In genomic region chr1:89541151-89541550, GRCm38 (mm10) we compare ENCODE assay signal across 13 mouse cellular contexts.
DNase-seq lines count a peak whose midpoint lies in the region; ATAC-seq lines count a peak whose summit lies in the region.
"Had no signal": no experiment of that assay in that cellular context is flagged by ENCODE, and none has a peak within 500 bp of the region (broad histone marks: within the 10 kb centered on the region; RNA-seq: fewer than 3 reads in every experiment).

No protein-coding gene starts in this region.

- H3K27me3 ChIP-seq in limb, embryonic 12.5 days = no peaks in the 10 kb centered on the region
- no peaks in the 10 kb centered on the region for H3K27me3 ChIP-seq in limb, embryonic 10.5 days (ENCODE audit: low read depth, poor library complexity, severe bottlenecking)
- no peaks in the 10 kb centered on the region for H3K27me3 ChIP-seq in hindbrain, embryonic 13.5 days
- no peaks in the 10 kb centered on the region for H3K27me3 ChIP-seq in midbrain, embryonic 13.5 days
- H3K27me3 ChIP-seq: heart, embryonic 13.5 days had no signal

- no peak overlapping the region for H3K4me3 ChIP-seq in limb, embryonic 12.5 days (replicated peaks)
- H3K4me3 ChIP-seq in limb, embryonic 10.5 days = no peak overlapping the region
- no peak overlapping the region for H3K4me3 ChIP-seq in hindbrain, embryonic 13.5 days
- no peak overlapping the region for H3K4me3 ChIP-seq in midbrain, embryonic 13.5 days (replicated peaks)
- H3K4me3 ChIP-seq: heart, embryonic 13.5 days had no signal

- H3K9ac ChIP-seq in limb, embryonic 12.5 days (replicated peaks) = no peak overlapping the region
- H3K9ac ChIP-seq in hindbrain, embryonic 13.5 days = peak overlapping the region; percentile 59
- peak overlapping the region; percentile 44 for H3K9ac ChIP-seq in midbrain, embryonic 13.5 days (replicated peaks)
- H3K9ac ChIP-seq: heart, embryonic 13.5 days had no signal

- no peaks in the 10 kb centered on the region for H3K36me3 ChIP-seq in limb, embryonic 12.5 days
- no peaks in the 10 kb centered on the region for H3K36me3 ChIP-seq in limb, embryonic 10.5 days
- H3K36me3 ChIP-seq in hindbrain, embryonic 13.5 days = no peaks in the 10 kb centered on the region
- H3K36me3 ChIP-seq in midbrain, embryonic 13.5 days = no peaks in the 10 kb centered on the region
- H3K36me3 ChIP-seq: heart, embryonic 13.5 days had no signal

- WGBS in limb, embryonic 12.5 days = 38% methylated on average over 13 of the region's 13 CpGs
- 65% methylated on average over 13 of the region's 13 CpGs for WGBS in limb, embryonic 10.5 days
- 43% methylated on average over 13 of the region's 13 CpGs for WGBS in hindbrain, embryonic 13.5 days
- WGBS in midbrain, embryonic 13.5 days = 52% methylated on average over 13 of the region's 13 CpGs

- H3K4me1 ChIP-seq in limb, embryonic 12.5 days (replicated peaks) = peaks cover 50% of the 10 kb centered on the region
- peaks cover 61% of the 10 kb centered on the region for H3K4me1 ChIP-seq in limb, embryonic 10.5 days
- peaks cover 72% of the 10 kb centered on the region for H3K4me1 ChIP-seq in hindbrain, embryonic 13.5 days (replicated peaks)
- peaks cover 42% of the 10 kb centered on the region for H3K4me1 ChIP-seq in midbrain, embryonic 13.5 days (replicated peaks)

- no peaks in the 10 kb centered on the region; the same call in 1 of the 2 replicates for H3K9me3 ChIP-seq in limb, embryonic 12.5 days
- no peaks in the 10 kb centered on the region for H3K9me3 ChIP-seq in limb, embryonic 10.5 days (replicated peaks)
- H3K9me3 ChIP-seq in hindbrain, embryonic 13.5 days = no peaks in the 10 kb centered on the region
- H3K9me3 ChIP-seq in midbrain, embryonic 13.5 days = no peaks in the 10 kb centered on the region
- H3K9me3 ChIP-seq: heart, embryonic 13.5 days had no signal

- peak overlapping the region; percentile 41; the same call in 1 of the 2 replicates for H3K27ac ChIP-seq in limb, embryonic 12.5 days
- no peak overlapping the region for H3K27ac ChIP-seq in limb, embryonic 10.5 days
- H3K27ac ChIP-seq in hindbrain, embryonic 13.5 days = peak overlapping the region; percentile 88
- H3K27ac ChIP-seq in midbrain, embryonic 13.5 days = peak overlapping the region; percentile 86
- H3K27ac ChIP-seq: heart, embryonic 13.5 days; stomach, postnatal 0 days had no signal

- peak; percentile 56; the same call in 1 of the 2 replicates for ATAC-seq in limb, embryonic 12.5 days (ENCODE audit: insufficient number of reproducible peaks, insufficient read depth, low FRiP score, low TSS enrichment, low read depth)
- peak; percentile 60 for ATAC-seq in hindbrain, embryonic 13.5 days (ENCODE audit: low FRiP score)
- peak; percentile 87 for ATAC-seq in midbrain, embryonic 13.5 days

- H3K4me2 ChIP-seq in limb, embryonic 12.5 days = 0 out of 2 replicates have a peak overlapping the region, but pooled peaks have one; percentile 17
- no peak overlapping the region for H3K4me2 ChIP-seq in hindbrain, embryonic 13.5 days
- H3K4me2 ChIP-seq in midbrain, embryonic 13.5 days (replicated peaks) = no peak overlapping the region
- H3K4me2 ChIP-seq: heart, embryonic 13.5 days had no signal

- DNase-seq in limb, embryonic 10.5 days (ENCODE audit: low spot score) = no peak
- no peak for DNase-seq in cerebellum, adult 11 months
- no peak for DNase-seq in embryo, embryonic 10.5 days (ENCODE audit: low spot score)
- no peak for DNase-seq in embryo, embryonic 9.5 days (ENCODE audit: extremely low spot score)
- DNase-seq: kidney, adult 18-20 months; kidney, postnatal 25 days; lung, postnatal 14 days; thymus, postnatal 14 days had no signal
